ENCODE assay signal across 21 mouse cellular contexts in genomic region chr15:79344627-79345026, GRCm38 (mm10). TPM values are rescaled to one million over a fixed set of nuclear protein-coding genes. Genes with fewer than 3 reads are reported as not detected.
"Had no signal": no experiment of that assay in that cellular context is flagged by ENCODE, and none has a peak within 500 bp of the region (broad histone marks: within the 10 kb centered on the region; RNA-seq: fewer than 3 reads in every experiment).

No protein-coding gene starts in this region.

- H3K27ac ChIP-seq: midbrain, embryonic 10.5 days; midbrain, embryonic 12.5 days; neural tube, embryonic 13.5 days; neural tube, embryonic 15.5 days had no signal

- ATAC-seq: midbrain, embryonic 16.5 days had no signal

- H3K4me3 ChIP-seq: midbrain, embryonic 10.5 days; midbrain, embryonic 12.5 days; myocyte; neural tube, embryonic 13.5 days; neural tube, embryonic 15.5 days had no signal

- H3K9ac ChIP-seq: lung, embryonic 14.5 days; midbrain, embryonic 12.5 days; neural tube, embryonic 13.5 days; neural tube, embryonic 15.5 days had no signal

- H3K4me2 ChIP-seq: lung, embryonic 14.5 days; midbrain, embryonic 12.5 days; neural tube, embryonic 13.5 days; neural tube, embryonic 15.5 days had no signal

- H3K9me3 ChIP-seq: midbrain, embryonic 10.5 days; midbrain, embryonic 12.5 days; neural tube, embryonic 13.5 days; neural tube, embryonic 15.5 days had no signal

- DNase-seq: lung, adult 18-20 months; lung, embryonic 14.5 days; lung, postnatal 10 days; lung, postnatal 4 days; midbrain, embryonic 14.5 days; retina, postnatal 1 day; right cerebral cortex, adult 18-20 months; right cerebral cortex, postnatal 25 days; right cerebral cortex, postnatal 4 days; spleen, adult 18-20 months; thymus, adult 18-20 months; thymus, postnatal 14 days; thymus, postnatal 36 days had no signal

- H3K36me3 ChIP-seq: midbrain, embryonic 10.5 days; midbrain, embryonic 12.5 days; neural tube, embryonic 13.5 days; neural tube, embryonic 15.5 days had no signal

RNA-seq across cellular contexts. Expression of gene Baiap2l2, which starts 59.3 kb away (rescaled TPM):
- total RNA-seq: megakaryocyte, adult 5-6 weeks; megakaryocyte-erythroid progenitor cell, adult 5-6 weeks had no signal
